Mouse (Mus musculus): ENCODE data around the gene Gm5773. TPM values are rescaled to one million over a fixed set of nuclear protein-coding genes. Genes with fewer than 3 reads are reported as not detected.
"Not testable (repeated sequence)": the region's sequence is repeated elsewhere in the genome, so short reads cannot be mapped to it uniquely, and the experiment has no call there.

The Gm5773 gene
- total RNA-seq (2015), result not detected in 2 replicates
- not detected in 2 replicates for total RNA-seq (2017)

- ATAC-seq (replicated peaks; ENCODE audit: poor library complexity), result not testable (repeated sequence)
These were observed at the start of gene Gm5773 for GRCm38 (mm10) chr3:93772700-93773099. Gm5773 (plus strand) TSS chr3:93773000.

- not testable (repeated sequence) for ATAC-seq (replicated peaks; ENCODE audit: poor library complexity)
These were observed 27.3 kb upstream of the Gm5773 start for GRCm38 (mm10) chr3:93745475-93745874.

- not testable (repeated sequence) for ATAC-seq (replicated peaks; ENCODE audit: poor library complexity)
These were observed 18.8 kb upstream of the Gm5773 start for GRCm38 (mm10) chr3:93754022-93754421.

- not testable (repeated sequence) for ATAC-seq (replicated peaks; ENCODE audit: poor library complexity)
These were observed 23.3 kb downstream of the Gm5773 start, which contains the start of gene Tdpoz4 for GRCm38 (mm10) chr3:93796098-93796497. Tdpoz4 (plus strand) TSS chr3:93796398.

GRCm38 (mm10) chr3:93813341-93813740 is 40.5 kb downstream of the Gm5773 start:
- ATAC-seq (replicated peaks; ENCODE audit: poor library complexity), result not testable (repeated sequence)

Other genes starting within 250 kb of the Gm5773 start
- 146 and 155 TPM in 2 replicates for gene S100a10, start 217.9 kb upstream of the Gm5773 start, total RNA-seq (2015)
- gene S100a10, start 217.9 kb upstream of the Gm5773 start, total RNA-seq (2017), result 217 and 260 TPM in 2 replicates
- not detected in 2 replicates for gene Tdpoz2, start 120.3 kb upstream of the Gm5773 start, total RNA-seq (2015)
- gene Tdpoz2, start 120.3 kb upstream of the Gm5773 start, total RNA-seq (2017), result not detected in 2 replicates
- gene Tdpoz1, start 96.7 kb upstream of the Gm5773 start, total RNA-seq (2015), result not detected in 2 replicates
- gene Tdpoz1, start 96.7 kb upstream of the Gm5773 start, total RNA-seq (2017), result not detected in 2 replicates
- not detected in 2 replicates for gene Gm37596, start 79.9 kb upstream of the Gm5773 start, total RNA-seq (2015)
- gene Gm37596, start 79.9 kb upstream of the Gm5773 start, total RNA-seq (2017), result not detected in 2 replicates
- not detected in 2 replicates for gene Tdpoz4, start 23.4 kb downstream of the Gm5773 start, total RNA-seq (2015)
- gene Tdpoz4, start 23.4 kb downstream of the Gm5773 start, total RNA-seq (2017), result not detected in 2 replicates
- not detected in 2 replicates for gene Tdpoz3, start 53.0 kb downstream of the Gm5773 start, total RNA-seq (2015)
- gene Tdpoz3, start 53.0 kb downstream of the Gm5773 start, total RNA-seq (2017), result not detected in 2 replicates
- not detected in 2 replicates for gene Gm9117, start 170.5 kb downstream of the Gm5773 start, total RNA-seq (2015)
- gene Gm9117, start 170.5 kb downstream of the Gm5773 start, total RNA-seq (2017), result not detected in 2 replicates
- not detected in 2 replicates for gene Tdpoz5, start 188.3 kb downstream of the Gm5773 start, total RNA-seq (2015)
- gene Tdpoz5, start 188.3 kb downstream of the Gm5773 start, total RNA-seq (2017), result not detected in 2 replicates

All from megakaryocyte progenitor cell, adult 5-6 weeks (primary cell).